Mouse (Mus musculus): ENCODE data around the gene Akap6.
"Not testable (repeated sequence)": the region's sequence is repeated elsewhere in the genome, so short reads cannot be mapped to it uniquely, and the experiment has no call there.

Gene Akap6

DNA sequence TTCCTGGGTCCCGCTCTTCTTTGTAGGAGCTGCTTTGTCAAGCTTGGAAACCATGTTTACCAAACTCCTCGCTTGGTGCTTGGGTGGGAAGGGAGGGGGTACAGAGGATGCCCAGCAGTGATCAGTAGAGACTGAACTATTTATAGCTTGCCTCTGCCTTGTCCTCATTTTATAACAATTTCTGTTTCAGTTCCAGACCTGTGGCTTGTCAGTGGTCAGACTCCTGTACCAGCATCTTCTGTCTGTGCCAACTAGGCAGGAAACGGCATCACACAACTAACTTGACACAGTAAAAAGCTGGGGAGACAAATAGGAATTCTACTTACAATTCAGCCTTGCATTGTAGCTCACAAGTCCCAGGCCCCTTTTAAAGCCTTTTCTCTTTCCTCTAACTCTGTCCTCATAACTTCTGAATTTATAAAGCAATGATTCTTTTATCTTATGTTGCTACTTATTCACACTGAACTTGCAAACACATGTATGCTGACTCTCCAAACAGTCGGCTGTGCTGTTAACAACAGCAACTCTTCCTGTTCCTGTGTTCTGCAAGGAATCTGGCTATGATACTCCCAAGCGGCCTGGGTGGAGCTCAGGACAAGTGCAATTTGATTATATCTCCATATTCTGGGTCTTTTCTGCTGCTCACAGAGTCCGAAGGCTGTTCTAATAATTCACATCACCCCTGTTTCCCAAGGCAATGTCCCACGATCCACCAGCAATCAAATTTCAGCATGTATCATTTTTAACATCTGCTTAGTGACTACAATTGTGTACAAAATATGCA is 12.9 kb downstream of the Akap6 start:
- DNase-seq (ENCODE audit: low spot score in 2 of 2), result no peak

DNA sequence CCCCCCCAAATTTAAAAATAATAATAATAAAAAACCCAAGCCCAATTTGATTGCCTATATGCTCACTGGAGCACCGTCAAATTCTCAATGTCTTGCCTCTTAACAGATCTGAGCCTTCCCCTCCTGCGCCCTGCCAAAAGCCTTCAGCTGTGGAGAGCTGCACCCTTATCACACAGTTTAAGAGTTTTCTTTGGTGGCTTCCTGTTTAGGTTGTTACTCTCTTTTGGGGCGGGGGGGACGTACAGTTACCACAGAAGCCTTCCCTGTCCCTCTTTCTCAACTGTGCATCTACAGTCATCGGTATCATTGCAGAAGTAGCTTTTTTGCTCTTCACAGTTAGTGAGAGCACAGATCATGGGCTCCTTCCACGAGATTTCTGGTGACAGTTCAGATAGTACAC is 19.2 kb downstream of the Akap6 start:
- DNase-seq (ENCODE audit: low spot score in 2 of 2), result no peak

DNA sequence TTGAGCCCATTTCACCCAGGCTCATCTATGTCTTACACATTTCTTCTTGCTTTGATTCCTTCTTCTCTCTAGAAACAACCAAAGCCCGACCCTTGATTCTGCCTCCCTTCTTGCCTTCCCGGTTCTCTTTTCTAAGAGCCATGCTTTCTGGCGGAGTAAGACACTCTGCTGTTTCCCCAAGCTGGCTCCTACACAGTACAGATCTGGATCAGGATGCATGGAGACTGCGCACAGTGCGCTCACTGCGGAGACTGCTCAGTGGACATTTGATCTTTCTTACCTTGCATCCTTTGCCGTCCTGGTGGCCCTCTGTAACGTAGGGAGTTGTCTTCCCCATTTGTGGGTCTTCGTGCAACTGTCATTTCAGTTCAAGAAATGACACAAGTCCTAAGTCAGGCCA is 20.0 kb downstream of the Akap6 start:
- DNase-seq (ENCODE audit: low spot score in 2 of 2), result no peak

DNA sequence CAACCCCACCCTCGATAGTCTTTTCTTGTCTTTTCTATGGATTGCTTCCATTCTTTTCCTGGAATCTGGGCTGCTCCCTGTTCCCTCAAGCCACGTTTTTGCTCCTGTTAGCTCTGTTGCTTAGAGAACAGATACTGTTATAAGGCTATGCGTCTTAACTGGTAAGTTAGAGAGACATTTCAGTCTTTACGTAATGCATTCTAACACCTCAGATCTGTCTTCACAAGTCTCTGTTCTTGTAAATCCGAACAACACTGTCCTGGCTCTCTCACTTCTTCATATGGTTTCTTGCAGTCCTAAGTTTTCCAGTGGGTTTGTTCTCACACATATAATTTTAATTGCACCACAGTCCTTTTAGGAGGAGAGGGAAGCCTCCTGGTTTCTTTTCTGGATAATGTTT is 20.5 kb downstream of the Akap6 start:
- DNase-seq (ENCODE audit: low spot score in 2 of 2), result no peak

- DNase-seq (ENCODE audit: low spot score in 2 of 2), result not testable (repeated sequence)
Measured at GRCm38 (mm10) chr12:52724039-52724615, 24.9 kb downstream of the Akap6 start.

DNA sequence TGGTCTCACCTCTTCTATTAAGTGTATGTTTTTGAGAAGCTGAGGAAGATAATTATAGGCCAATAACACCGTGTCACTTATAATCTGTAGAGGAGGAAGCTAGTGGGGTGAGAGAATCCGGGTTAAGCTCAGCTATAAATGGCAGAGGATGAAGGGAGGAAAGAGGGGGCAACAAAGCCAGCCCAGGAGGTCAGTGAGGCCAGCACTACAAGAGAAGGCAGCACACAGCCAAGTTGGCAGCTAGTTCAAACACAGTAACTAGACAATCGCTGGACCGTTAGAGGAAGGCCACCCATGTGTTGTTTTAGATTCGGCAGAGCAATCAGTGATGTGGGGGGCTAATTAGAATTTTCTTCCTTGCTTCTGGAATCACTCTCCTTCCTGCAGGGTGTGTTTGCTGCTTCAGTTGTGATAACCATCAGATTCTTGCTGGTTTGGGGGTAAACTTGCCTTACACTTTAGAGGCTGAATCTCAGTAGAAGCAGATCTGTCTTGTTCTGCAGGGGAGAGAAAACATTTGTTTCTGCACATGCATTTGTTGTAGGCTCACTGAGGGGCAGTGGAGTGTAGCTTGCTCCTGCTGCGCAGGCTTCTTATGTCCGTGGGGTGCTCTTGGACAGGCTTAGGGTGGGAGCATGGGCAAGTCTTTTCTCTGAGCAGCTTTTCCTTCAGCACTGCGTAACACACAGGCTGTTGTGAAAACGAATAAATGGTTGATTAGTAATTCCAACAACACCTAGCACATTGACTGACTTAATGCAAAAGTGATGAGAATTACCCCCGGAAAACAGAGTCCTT is 27.4 kb downstream of the Akap6 start:
- DNase-seq (ENCODE audit: low spot score in 2 of 2), result no peak

DNA sequence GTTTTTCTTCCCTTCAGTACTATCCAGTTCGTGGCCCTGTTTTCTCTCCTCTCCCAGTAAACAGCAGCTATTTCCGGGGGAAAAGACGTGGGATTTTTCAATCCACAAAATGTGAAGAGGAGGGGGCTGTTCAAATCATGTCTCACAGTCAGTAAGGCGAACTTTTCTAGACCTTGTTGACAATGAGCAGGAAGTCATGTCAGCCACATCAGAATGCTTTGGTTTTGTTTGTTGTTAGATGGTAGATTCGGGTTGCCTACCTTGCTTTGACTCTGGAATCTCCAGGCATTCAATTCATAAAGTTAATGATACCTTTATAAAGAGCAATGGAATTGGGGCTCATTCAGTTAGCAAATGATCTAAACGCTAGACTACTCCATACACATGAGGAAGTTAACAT is 30.2 kb downstream of the Akap6 start:
- DNase-seq (ENCODE audit: low spot score in 2 of 2), result no peak

- DNase-seq (ENCODE audit: low spot score in 2 of 2), result not testable (repeated sequence)
Measured at GRCm38 (mm10) chr12:52735161-52735560, 36.0 kb downstream of the Akap6 start.

GRCm38 (mm10) chr12:52737151-52737550 is 38.0 kb downstream of the Akap6 start:
- DNase-seq (ENCODE audit: low spot score in 2 of 2), result no peak

DNA sequence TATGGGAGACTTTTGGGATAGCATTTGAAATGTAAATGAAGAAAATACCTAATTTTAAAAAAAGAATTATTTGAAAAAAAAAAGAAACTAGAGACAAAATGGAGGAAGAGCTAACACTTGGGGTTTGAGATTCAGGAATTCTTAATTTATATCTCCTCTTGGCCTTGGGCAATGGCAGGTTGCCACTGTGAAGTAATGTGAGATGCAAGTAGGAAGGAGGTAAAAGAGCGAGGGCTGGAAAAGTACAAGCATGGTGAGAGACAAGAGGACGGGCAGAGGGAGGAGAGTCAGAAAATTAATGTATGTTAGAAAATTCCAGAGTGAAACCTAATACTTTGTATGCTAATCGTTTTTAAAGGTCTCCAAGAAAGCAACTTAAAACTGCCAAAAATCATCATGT is 40.1 kb downstream of the Akap6 start:
- no peak for DNase-seq (ENCODE audit: low spot score in 2 of 2)

DNA sequence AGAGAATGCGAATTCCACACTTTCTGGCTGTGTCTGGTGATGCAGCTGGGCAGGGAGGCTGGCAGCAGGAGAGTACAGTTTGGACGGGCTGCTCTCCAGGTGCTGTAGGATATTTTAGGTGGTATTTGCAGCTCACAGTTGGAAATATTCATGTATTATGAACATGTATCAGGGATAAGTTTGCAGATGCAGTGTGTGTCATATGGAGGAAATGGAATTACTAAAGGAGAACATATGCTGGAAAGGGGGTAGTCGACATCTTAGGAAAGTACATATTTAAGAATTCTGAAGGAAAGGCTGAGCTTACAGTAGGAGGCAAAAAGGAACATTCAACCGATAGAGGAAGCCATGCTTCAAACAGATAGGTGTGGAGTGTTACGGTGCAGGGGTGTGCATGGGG is 42.6 kb downstream of the Akap6 start:
- no peak for DNase-seq (ENCODE audit: low spot score in 2 of 2)

- no peak for DNase-seq (ENCODE audit: low spot score in 2 of 2)
Measured at GRCm38 (mm10) chr12:52750006-52750405, 50.8 kb downstream of the Akap6 start.

GRCm38 (mm10) chr12:52755649-52756048 is 56.5 kb downstream of the Akap6 start:
- no peak for DNase-seq (ENCODE audit: low spot score in 2 of 2)

DNA sequence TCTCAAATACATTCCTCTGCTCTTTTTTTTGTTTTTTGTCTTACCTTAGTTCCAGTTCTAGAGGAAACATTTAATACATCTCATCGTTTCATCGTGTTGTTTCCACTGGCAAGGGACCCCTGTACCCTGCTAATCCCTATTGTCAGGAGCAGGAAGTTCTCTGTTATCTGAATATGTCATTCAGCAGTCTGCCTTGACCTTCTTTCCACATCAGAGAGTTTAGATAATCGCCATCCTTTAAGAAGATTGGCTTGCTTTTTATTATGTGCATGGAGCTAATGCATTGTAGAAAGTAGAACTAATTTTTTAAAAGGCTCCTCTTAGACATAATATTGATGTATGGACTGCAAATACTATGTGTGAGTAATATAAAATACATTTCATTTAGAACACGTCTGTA is 58.7 kb downstream of the Akap6 start:
- no peak for DNase-seq (ENCODE audit: low spot score in 2 of 2)

GRCm38 (mm10) chr12:52764046-52764445 is 64.9 kb downstream of the Akap6 start:
- DNase-seq (ENCODE audit: low spot score in 2 of 2), result no peak

DNA sequence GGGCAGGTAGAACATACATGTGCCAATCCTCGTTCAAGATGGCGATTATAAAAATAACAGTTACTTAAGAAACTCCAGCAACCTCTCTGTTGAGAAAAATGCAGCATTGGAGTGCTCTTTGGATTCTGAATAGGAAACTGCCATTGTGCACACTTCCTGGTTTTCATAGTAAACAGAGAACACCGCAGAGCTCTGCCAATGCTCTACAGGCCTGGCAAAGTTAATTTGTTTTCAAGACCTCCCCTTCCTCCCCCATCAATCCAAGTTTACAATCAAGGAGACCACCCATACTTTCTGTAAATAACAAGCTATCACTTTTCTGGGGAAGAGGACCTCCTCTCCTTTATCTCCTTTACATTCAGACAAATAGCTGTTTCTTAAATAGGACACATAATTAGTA is 65.6 kb downstream of the Akap6 start:
- DNase-seq (ENCODE audit: low spot score in 2 of 2), result no peak

DNA sequence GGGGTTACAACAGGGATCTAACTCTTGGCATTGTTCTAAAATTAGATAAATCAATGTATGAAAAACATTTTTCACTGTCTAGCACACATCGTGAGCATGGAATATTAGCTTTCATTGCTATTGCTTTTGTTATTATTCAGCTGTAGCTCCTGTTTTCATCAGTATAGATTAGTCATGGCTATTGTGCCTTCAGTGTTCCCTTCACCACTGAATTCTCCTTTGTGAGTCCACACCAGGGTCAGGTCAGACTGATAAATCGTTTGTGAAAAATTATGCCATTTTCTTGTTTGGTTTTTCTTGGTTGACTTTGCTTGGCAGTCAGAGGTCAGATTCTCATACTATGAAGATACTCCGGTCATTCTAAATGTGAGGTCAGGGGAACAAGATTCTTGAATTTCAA is 70.4 kb downstream of the Akap6 start:
- DNase-seq (ENCODE audit: low spot score in 2 of 2), result no peak

DNA sequence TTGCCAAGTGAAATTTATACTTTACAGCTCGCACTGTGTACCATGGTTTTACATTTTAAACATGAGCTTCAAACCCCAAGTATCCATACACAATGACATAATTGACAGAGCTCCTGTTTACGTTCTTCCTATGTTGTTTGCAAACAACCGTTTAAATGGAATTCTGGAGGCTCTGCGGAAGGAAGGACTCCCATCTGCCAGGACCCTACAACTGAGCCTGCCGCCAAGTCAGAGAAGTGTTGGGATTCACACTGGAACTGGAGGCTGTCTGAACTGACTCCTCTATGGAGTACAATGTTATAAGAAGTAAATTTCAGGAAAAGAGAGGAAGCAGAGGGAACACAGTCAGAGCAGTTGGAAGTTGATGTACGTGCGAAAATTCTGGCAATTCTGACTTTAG is 72.7 kb downstream of the Akap6 start:
- no peak for DNase-seq (ENCODE audit: low spot score in 2 of 2)

GRCm38 (mm10) chr12:52772494-52773280 is 73.5 kb downstream of the Akap6 start:
- DNase-seq (ENCODE audit: low spot score in 2 of 2), result no peak

GRCm38 (mm10) chr12:52773847-52774246 is 74.7 kb downstream of the Akap6 start:
- no peak for DNase-seq (ENCODE audit: low spot score in 2 of 2)

DNA sequence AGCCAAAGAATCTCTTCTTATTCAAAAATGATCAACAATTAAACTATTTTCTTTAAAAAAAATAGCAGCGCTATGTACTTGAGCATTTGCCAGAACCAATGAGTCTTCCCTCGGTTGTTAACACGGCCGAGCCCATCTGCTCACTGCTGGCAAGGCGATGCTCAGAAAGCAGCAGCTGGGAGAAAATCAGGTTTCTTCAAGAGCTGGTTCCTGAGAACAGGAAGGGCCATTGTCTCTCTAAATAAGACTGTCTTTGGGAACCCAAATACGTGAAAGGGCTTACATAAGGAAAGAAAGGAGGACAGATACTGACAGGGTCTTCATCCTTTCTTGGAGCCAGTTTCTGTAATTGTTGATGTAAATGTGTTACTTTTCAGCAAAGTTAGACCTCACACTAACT is 75.2 kb downstream of the Akap6 start:
- DNase-seq (ENCODE audit: low spot score in 2 of 2), result no peak

GRCm38 (mm10) chr12:52780216-52780615 is 81.0 kb downstream of the Akap6 start:
- DNase-seq (ENCODE audit: low spot score in 2 of 2), result no peak

Measured in spleen, postnatal 14 days (tissue).